Mouse (Mus musculus): ENCODE measurements around the gene Ptgfrn.

The Ptgfrn gene

GRCm38 (mm10) chr3:101072506-101073215, 37.4 kb downstream of the Ptgfrn start:
- H3K27me3 ChIP-seq (ENCODE audit: insufficient read depth, low read length): no peaks in the 10 kb centered on the region
- H3K4me1 ChIP-seq (replicated peaks; ENCODE audit: low read depth, low read length): peaks cover 62% of the 10 kb centered on the region
- TF ChIP-seq NANOG (IDR thresholded peaks at IDR 0.05; ENCODE audit: borderline replicate concordance, low read length): no peak
- H3K9me3 ChIP-seq (ENCODE audit: low read length): no peaks in the 10 kb centered on the region
- H3K36me3 ChIP-seq (ENCODE audit: insufficient read depth, low read length): peaks cover 87% of the 10 kb centered on the region
- H3K4me3 ChIP-seq (replicated peaks; ENCODE audit: low read length): 0 out of 2 replicates have a peak overlapping the region, but pooled peaks have one; percentile 23

GRCm38 (mm10) chr3:101071576-101071975, 38.5 kb downstream of the Ptgfrn start:
- no peaks in the 10 kb centered on the region for H3K27me3 ChIP-seq (ENCODE audit: insufficient read depth, low read length)
- TF ChIP-seq CTCF (conservative IDR thresholded peaks at IDR 0.05; ENCODE audit: low read length) (no peak), NANOG (IDR thresholded peaks at IDR 0.05; ENCODE audit: borderline replicate concordance, low read length) (no peak), POU5F1 (IDR thresholded peaks at IDR 0.05; ENCODE audit: borderline replicate concordance, low read length) (no peak)
- no peak overlapping the region for H3K4me3 ChIP-seq (replicated peaks; ENCODE audit: low read length)
- H3K4me1 ChIP-seq (replicated peaks; ENCODE audit: low read depth, low read length): peaks cover 66% of the 10 kb centered on the region
- peaks cover 87% of the 10 kb centered on the region for H3K36me3 ChIP-seq (ENCODE audit: insufficient read depth, low read length)
- H3K9me3 ChIP-seq (ENCODE audit: low read length): no peaks in the 10 kb centered on the region

- H3K27me3 ChIP-seq (ENCODE audit: insufficient read depth, low read length): no peaks in the 10 kb centered on the region
- no peaks in the 10 kb centered on the region for H3K9me3 ChIP-seq (ENCODE audit: low read length)
- peaks cover 73% of the 10 kb centered on the region for H3K4me1 ChIP-seq (replicated peaks; ENCODE audit: low read depth, low read length)
- no peak overlapping the region for H3K4me3 ChIP-seq (replicated peaks; ENCODE audit: low read length)
- TF ChIP-seq CTCF (conservative IDR thresholded peaks at IDR 0.05; ENCODE audit: low read length): no peak
- no peak for TF ChIP-seq NANOG (IDR thresholded peaks at IDR 0.05; ENCODE audit: borderline replicate concordance, low read length)
- H3K36me3 ChIP-seq (ENCODE audit: insufficient read depth, low read length): peaks cover 87% of the 10 kb centered on the region
Observed at GRCm38 (mm10) chr3:101070796-101071235, 39.3 kb downstream of the Ptgfrn start.

- H3K27me3 ChIP-seq (ENCODE audit: insufficient read depth, low read length): no peaks in the 10 kb centered on the region
- peaks cover 77% of the 10 kb centered on the region for H3K4me1 ChIP-seq (replicated peaks; ENCODE audit: low read depth, low read length)
- TF ChIP-seq POU5F1 (IDR thresholded peaks at IDR 0.05; ENCODE audit: borderline replicate concordance, low read length): no peak
- TF ChIP-seq CTCF (conservative IDR thresholded peaks at IDR 0.05; ENCODE audit: low read length): no peak
- no peak for TF ChIP-seq NANOG (IDR thresholded peaks at IDR 0.05; ENCODE audit: borderline replicate concordance, low read length)
- H3K4me3 ChIP-seq (replicated peaks; ENCODE audit: low read length): no peak overlapping the region
- H3K9me3 ChIP-seq (ENCODE audit: low read length): no peaks in the 10 kb centered on the region
- H3K36me3 ChIP-seq (ENCODE audit: insufficient read depth, low read length): peaks cover 87% of the 10 kb centered on the region
Observed at GRCm38 (mm10) chr3:101070230-101070795, 39.8 kb downstream of the Ptgfrn start.

- no peak for TF ChIP-seq CTCF (conservative IDR thresholded peaks at IDR 0.05; ENCODE audit: low read length)
- TF ChIP-seq NANOG (IDR thresholded peaks at IDR 0.05; ENCODE audit: borderline replicate concordance, low read length): no peak
- TF ChIP-seq POU5F1 (IDR thresholded peaks at IDR 0.05; ENCODE audit: borderline replicate concordance, low read length): no peak
- Histone ChIP-seq H3K4me3 (replicated peaks; ENCODE audit: low read length) (no peak overlapping the region), H3K27me3 (ENCODE audit: insufficient read depth, low read length) (no peaks in the 10 kb centered on the region), H3K36me3 (ENCODE audit: insufficient read depth, low read length) (peaks cover 91% of the 10 kb centered on the region), H3K9me3 (ENCODE audit: low read length) (no peaks in the 10 kb centered on the region), H3K4me1 (replicated peaks; ENCODE audit: low read depth, low read length) (peaks cover 83% of the 10 kb centered on the region)
Observed at GRCm38 (mm10) chr3:101068701-101069100, 41.4 kb downstream of the Ptgfrn start.

- H3K4me1 ChIP-seq (replicated peaks; ENCODE audit: low read depth, low read length): peaks cover 58% of the 10 kb centered on the region
- peaks cover 89% of the 10 kb centered on the region for H3K36me3 ChIP-seq (ENCODE audit: insufficient read depth, low read length)
- H3K9me3 ChIP-seq (ENCODE audit: low read length): no peaks in the 10 kb centered on the region
- H3K4me3 ChIP-seq (replicated peaks; ENCODE audit: low read length): no peak overlapping the region
- TF ChIP-seq NANOG (IDR thresholded peaks at IDR 0.05; ENCODE audit: borderline replicate concordance, low read length) (no peak), POU5F1 (IDR thresholded peaks at IDR 0.05; ENCODE audit: borderline replicate concordance, low read length) (no peak), CTCF (conservative IDR thresholded peaks at IDR 0.05; ENCODE audit: low read length) (no peak)
- no peaks in the 10 kb centered on the region for H3K27me3 ChIP-seq (ENCODE audit: insufficient read depth, low read length)
Observed at GRCm38 (mm10) chr3:101066175-101066574, 43.9 kb downstream of the Ptgfrn start.

- peaks cover 23% of the 10 kb centered on the region for H3K4me1 ChIP-seq (replicated peaks; ENCODE audit: low read depth, low read length)
- peaks cover 95% of the 10 kb centered on the region for H3K36me3 ChIP-seq (ENCODE audit: insufficient read depth, low read length)
- TF ChIP-seq CTCF (conservative IDR thresholded peaks at IDR 0.05; ENCODE audit: low read length): no peak
- no peak for TF ChIP-seq POU5F1 (IDR thresholded peaks at IDR 0.05; ENCODE audit: borderline replicate concordance, low read length)
- no peak for TF ChIP-seq NANOG (IDR thresholded peaks at IDR 0.05; ENCODE audit: borderline replicate concordance, low read length)
- no peaks in the 10 kb centered on the region for H3K27me3 ChIP-seq (ENCODE audit: insufficient read depth, low read length)
- H3K9me3 ChIP-seq (ENCODE audit: low read length): no peaks in the 10 kb centered on the region
- H3K4me3 ChIP-seq (replicated peaks; ENCODE audit: low read length): no peak overlapping the region
Observed at GRCm38 (mm10) chr3:101061865-101062585, 48.1 kb downstream of the Ptgfrn start.

GRCm38 (mm10) chr3:101059214-101059613, 50.9 kb downstream of the Ptgfrn start:
- Histone ChIP-seq H3K9me3 (ENCODE audit: low read length) (no peaks in the 10 kb centered on the region), H3K36me3 (ENCODE audit: insufficient read depth, low read length) (peaks cover 95% of the 10 kb centered on the region), H3K4me3 (replicated peaks; ENCODE audit: low read length) (no peak overlapping the region), H3K27me3 (ENCODE audit: insufficient read depth, low read length) (no peaks in the 10 kb centered on the region), H3K4me1 (replicated peaks; ENCODE audit: low read depth, low read length) (peaks cover 5% of the 10 kb centered on the region; the same call in 1 of the 2 replicates)
- TF ChIP-seq CTCF (conservative IDR thresholded peaks at IDR 0.05; ENCODE audit: low read length): no peak

All from E14TG2a.4 (cell line).